Mouse (Mus musculus): ENCODE measurements at regions not wholly inside any gene's neighbourhood (a gene's known extent, or its start where the extent isn't known, plus 50 kb on each side); places are given as distances from the start of the nearest gene placed in this dataset.

DNA sequence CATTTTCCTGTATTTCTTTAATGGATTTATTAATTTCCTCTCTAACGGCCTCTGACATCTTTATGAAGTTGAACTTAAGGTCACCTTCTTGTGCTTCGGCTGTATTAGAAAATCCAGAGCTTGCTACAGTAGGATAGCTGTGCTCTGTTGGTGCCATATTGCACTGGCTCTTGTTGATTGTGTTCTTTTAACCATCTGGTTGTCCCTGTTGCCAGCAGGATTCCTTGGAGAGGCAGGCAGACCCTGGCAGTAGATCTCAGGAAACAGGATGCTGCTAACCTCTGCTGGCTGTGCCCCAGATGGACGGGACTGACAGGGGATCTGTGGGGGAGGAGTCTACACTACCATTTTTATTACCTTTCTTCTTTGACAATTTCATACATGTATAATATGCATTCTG, 185.9 kb upstream of the Thumpd2 start:
- TF ChIP-seq POLR2A (IDR thresholded peaks at IDR 0.05; ENCODE audit: borderline replicate concordance, low read depth, low read length) (no peak), CTCF (IDR thresholded peaks at IDR 0.05; ENCODE audit: low read depth, low read length) (no peak)

All from bone marrow macrophage, adult 2 months (primary cell).